In the genomic region with DNA sequence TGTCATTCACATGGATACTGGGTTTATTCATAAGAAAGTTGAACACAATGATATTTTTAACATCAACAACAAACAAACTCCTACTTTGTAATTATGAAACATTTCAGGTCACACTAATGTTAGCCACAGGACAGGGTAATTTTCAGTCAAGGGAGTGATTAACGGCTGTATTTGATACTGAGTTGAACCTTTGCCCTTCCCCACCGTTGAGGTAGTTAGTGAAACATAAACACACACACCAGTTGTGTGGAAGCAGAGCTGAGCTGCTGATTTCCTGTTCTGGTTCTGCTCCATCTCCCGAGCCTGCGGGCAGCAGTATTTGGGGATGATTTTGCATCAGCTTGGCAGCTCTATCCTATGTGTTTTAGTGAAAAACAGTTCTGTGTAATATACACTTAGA, we compare ENCODE assay signal across 24 mouse cellular contexts.
"Had no signal": no experiment of that assay in that cellular context is flagged by ENCODE, and none has a peak within 500 bp of the region (broad histone marks: within the 10 kb centered on the region; RNA-seq: fewer than 3 reads in every experiment).

No protein-coding gene starts in this region.

- H3K27ac ChIP-seq: heart, adult 2 months; heart, embryonic 13.5 days; heart, embryonic 15.5 days; hindbrain, embryonic 13.5 days; hindbrain, embryonic 15.5 days; hindbrain, postnatal 0 days; kidney, embryonic 15.5 days; kidney, postnatal 0 days; limb, embryonic 13.5 days; limb, embryonic 15.5 days; liver, embryonic 12.5 days had no signal

- H3K9me3 ChIP-seq: heart, embryonic 13.5 days; heart, embryonic 15.5 days; hindbrain, embryonic 13.5 days; hindbrain, embryonic 15.5 days; kidney, embryonic 15.5 days; limb, embryonic 13.5 days; limb, embryonic 15.5 days; liver, embryonic 12.5 days had no signal

- ATAC-seq: hindbrain, postnatal 0 days; liver, embryonic 12.5 days had no signal

- H3K4me3 ChIP-seq: heart, adult 2 months; heart, embryonic 13.5 days; heart, embryonic 15.5 days; hindbrain, embryonic 13.5 days; hindbrain, embryonic 15.5 days; kidney, embryonic 15.5 days; limb, embryonic 13.5 days; limb, embryonic 15.5 days; liver, embryonic 12.5 days had no signal

- DNase-seq: gastrocnemius, postnatal 14 days; gastrocnemius, postnatal 36 days; heart, adult 2 months; heart, postnatal 14 days; heart, postnatal 36 days; kidney, adult 11 months; kidney, adult 2 months; kidney, adult 9 months; kidney, postnatal 14 days; kidney, postnatal 36 days; layer of hippocampus, adult 9-11 months; layer of hippocampus, postnatal 36 days; left cerebral cortex, postnatal 4 days had no signal

- H3K4me1 ChIP-seq: heart, embryonic 15.5 days; hindbrain, embryonic 13.5 days; hindbrain, embryonic 15.5 days; limb, embryonic 13.5 days; limb, embryonic 15.5 days had no signal

- H3K9ac ChIP-seq: heart, embryonic 13.5 days; heart, embryonic 15.5 days; hindbrain, embryonic 13.5 days; hindbrain, embryonic 15.5 days; kidney, embryonic 15.5 days; limb, embryonic 13.5 days; limb, embryonic 15.5 days; liver, embryonic 12.5 days had no signal

- H3K27me3 ChIP-seq: heart, embryonic 13.5 days; heart, embryonic 15.5 days; hindbrain, embryonic 13.5 days; hindbrain, embryonic 15.5 days; kidney, embryonic 15.5 days; limb, embryonic 13.5 days; limb, embryonic 15.5 days; liver, embryonic 12.5 days had no signal

- H3K4me2 ChIP-seq: heart, embryonic 11.5 days; heart, embryonic 13.5 days; heart, embryonic 15.5 days; hindbrain, embryonic 13.5 days; hindbrain, embryonic 15.5 days; kidney, embryonic 15.5 days; limb, embryonic 13.5 days; limb, embryonic 15.5 days; liver, embryonic 12.5 days had no signal
